Mouse (Mus musculus) kidney, embryonic 15.5 days (tissue): Measurements from ENCODE around the gene Nudt5. TPM values are rescaled to one million over a fixed set of nuclear protein-coding genes. Genes with fewer than 3 reads are reported as not detected.

ENCODE experiments used
- ATAC-seq: fragments of 200-750 bp; cut with Nextera tagmentation; replicated peaks from 2 replicates; pipeline ENCODE4 v1.8.0; 2017; ENCODE audit warnings: moderate TSS enrichment; ENCODE audit not compliant: low FRiP score
- H3K27ac ChIP-seq: fragments of 300-500 bp; sonication (generic); 2 replicates; pipeline ENCODE4 v1.5.1; 2015; ENCODE audit warnings: mild to moderate bottlenecking, inconsistent platforms
- H3K27me3 ChIP-seq: fragments of 300-500 bp; sonication (generic); 2 replicates; pipeline ENCODE4 v1.6.1; 2015; ENCODE audit warnings: inconsistent platforms
- H3K36me3 ChIP-seq: fragments of 300-500 bp; sonication (generic); 2 replicates; pipeline ENCODE4 v1.6.1; 2015; ENCODE audit warnings: inconsistent platforms
- H3K4me1 ChIP-seq: fragments of 300-500 bp; sonication (generic); 2 replicates; pipeline ENCODE4 v1.6.1; 2015; ENCODE audit warnings: inconsistent platforms
- H3K4me2 ChIP-seq: fragments of 300-500 bp; sonication (generic); 2 replicates; pipeline ENCODE4 v1.6.1; 2015; ENCODE audit warnings: moderate library complexity, mild to moderate bottlenecking, inconsistent platforms
- H3K4me3 ChIP-seq: fragments of 300-500 bp; sonication (generic); replicated peaks from 2 replicates; pipeline ENCODE4 v1.5.1; 2015; ENCODE audit warnings: mild to moderate bottlenecking, inconsistent platforms
- H3K9ac ChIP-seq: fragments of 300-500 bp; sonication (generic); 2 replicates; pipeline ENCODE4 v1.6.1; 2015; ENCODE audit warnings: mild to moderate bottlenecking, inconsistent platforms
- H3K9me3 ChIP-seq: fragments of 300-500 bp; sonication (generic); replicated peaks from 2 replicates; pipeline ENCODE4 v1.6.1; 2016; ENCODE audit warnings: inconsistent platforms
- WGBS: fragments of 180-500 bp; shearing (Covaris S2); methylation state at CpG from one replicate; pipeline ENCODE4 v1.1.7; 2015; ENCODE audit warnings: mixed read lengths; 5-methylcytosine and 5-hydroxymethylcytosine counted together
- polyA plus RNA-seq: library from polyadenylated mRNA; unstranded; fragments of >200 nt; fragmentation: Nextera tagmentation; extraction: Ambion mirVana; gene quantifications from 2 replicates; pipeline ENCODE4 v1.2.1, GENCODE M21; 2015

Nudt5 gene
- polyA plus RNA-seq, 1 experiment from 2014 or later: 77.5 TPM

DNA sequence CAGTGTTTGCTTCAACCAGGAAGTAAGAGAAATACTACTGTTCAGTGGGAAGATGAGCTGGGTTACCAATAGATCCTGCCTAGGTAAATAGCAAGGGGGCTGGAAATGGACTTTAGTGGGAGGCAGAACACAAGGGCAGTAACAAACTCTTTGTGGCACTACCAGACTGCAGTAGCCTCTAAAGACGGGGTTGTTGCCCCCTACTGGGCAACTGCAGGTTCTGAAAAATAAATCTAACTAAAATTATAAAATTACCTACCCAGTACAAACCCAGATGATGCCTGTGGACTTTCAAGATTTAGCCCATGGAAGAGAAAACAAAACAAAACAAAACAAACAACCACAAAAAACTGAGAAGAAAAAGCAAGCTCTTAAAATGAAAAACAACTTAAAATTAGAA, 20.6 kb upstream of the Nudt5 start:
- Histone ChIP-seq H3K9me3 (no peaks in the 10 kb centered on the region), H3K27me3 (no peaks in the 10 kb centered on the region), H3K4me3 (no peak overlapping the region), H3K4me1 (no peaks in the 10 kb centered on the region), H3K4me2 (no peak overlapping the region), H3K36me3 (peaks cover 65% of the 10 kb centered on the region), H3K9ac (no peak overlapping the region), H3K27ac (no peak overlapping the region)
- 47% methylated on average over 1 of the region's 1 CpGs for WGBS
- no peak for ATAC-seq

DNA sequence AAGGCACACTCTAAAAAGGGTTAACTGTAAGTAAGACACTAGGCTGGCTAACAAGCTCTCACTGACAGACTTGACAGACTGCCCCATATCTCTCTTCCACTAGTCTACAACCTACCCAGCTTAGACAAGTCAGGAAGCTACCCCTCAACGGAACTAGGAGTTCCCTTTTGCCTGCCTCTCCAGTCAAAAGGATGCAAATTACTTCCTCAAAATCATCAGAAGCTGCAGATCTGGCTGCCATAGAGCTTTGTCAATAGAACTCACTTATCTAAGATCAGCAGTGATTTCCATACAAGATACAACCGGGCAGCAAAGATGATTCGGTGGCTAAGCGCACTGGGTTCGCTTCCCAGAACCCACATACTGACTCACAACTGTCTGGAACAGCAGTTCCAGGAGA, 20.1 kb upstream of the Nudt5 start:
- WGBS: 82% methylated on average over 5 of the region's 5 CpGs
- peaks cover 63% of the 10 kb centered on the region for H3K36me3 ChIP-seq
- no peak overlapping the region for H3K4me3 ChIP-seq
- ATAC-seq: no peak
- no peaks in the 10 kb centered on the region for H3K4me1 ChIP-seq
- H3K27me3 ChIP-seq: no peaks in the 10 kb centered on the region
- H3K9me3 ChIP-seq: no peaks in the 10 kb centered on the region
- no peak overlapping the region for H3K9ac ChIP-seq
- H3K27ac ChIP-seq: no peak overlapping the region
- no peak overlapping the region for H3K4me2 ChIP-seq

DNA sequence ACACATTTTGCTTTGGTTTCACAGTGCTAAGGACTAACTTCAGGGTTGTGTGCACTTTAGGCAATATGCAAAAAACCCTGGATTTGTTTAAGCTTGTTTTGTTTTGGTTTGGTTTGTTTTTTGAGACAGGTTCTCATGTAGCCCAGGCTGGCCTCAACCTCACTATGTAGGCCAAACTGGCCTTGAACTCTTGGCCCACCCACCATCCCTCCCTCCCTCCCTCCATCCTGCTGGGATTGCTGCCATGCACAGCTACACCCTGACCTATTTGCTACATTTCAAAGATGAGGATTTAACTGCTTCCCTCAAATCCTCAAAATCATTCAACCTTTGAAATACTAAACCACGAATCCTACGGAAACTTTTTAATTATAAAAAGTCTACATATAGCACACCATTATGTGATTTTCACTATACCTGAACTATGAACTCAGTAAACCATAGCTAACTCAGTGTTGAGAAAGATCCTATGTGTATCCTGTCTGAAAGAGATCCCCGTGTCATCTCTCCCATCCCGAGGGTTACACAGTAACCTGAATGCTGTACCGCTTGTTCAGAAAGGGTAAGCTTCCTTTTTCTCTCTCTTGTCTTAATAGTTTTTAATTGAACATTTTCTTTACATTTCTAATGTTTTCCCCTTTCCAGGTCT, 19.4 kb upstream of the Nudt5 start:
- ATAC-seq: no peak
- Histone ChIP-seq H3K4me1 (no peaks in the 10 kb centered on the region), H3K27me3 (no peaks in the 10 kb centered on the region), H3K36me3 (peaks cover 63% of the 10 kb centered on the region), H3K9ac (no peak overlapping the region), H3K4me3 (no peak overlapping the region), H3K9me3 (no peaks in the 10 kb centered on the region), H3K4me2 (no peak overlapping the region), H3K27ac (no peak overlapping the region)
- WGBS: 90% methylated on average over 5 of the region's 5 CpGs

- Histone ChIP-seq H3K27ac (no peak overlapping the region), H3K4me3 (no peak overlapping the region), H3K4me1 (peaks cover 3% of the 10 kb centered on the region; the same call in 1 of the 2 replicates), H3K9me3 (no peaks in the 10 kb centered on the region), H3K27me3 (no peaks in the 10 kb centered on the region), H3K4me2 (no peak overlapping the region), H3K36me3 (peaks cover 61% of the 10 kb centered on the region), H3K9ac (no peak overlapping the region)
- WGBS: 94% methylated on average over 11 of the region's 11 CpGs
- ATAC-seq: no peak
These were observed 4.0 kb upstream of the Nudt5 start for GRCm38 (mm10) chr2:5840815-5841214.

DNA sequence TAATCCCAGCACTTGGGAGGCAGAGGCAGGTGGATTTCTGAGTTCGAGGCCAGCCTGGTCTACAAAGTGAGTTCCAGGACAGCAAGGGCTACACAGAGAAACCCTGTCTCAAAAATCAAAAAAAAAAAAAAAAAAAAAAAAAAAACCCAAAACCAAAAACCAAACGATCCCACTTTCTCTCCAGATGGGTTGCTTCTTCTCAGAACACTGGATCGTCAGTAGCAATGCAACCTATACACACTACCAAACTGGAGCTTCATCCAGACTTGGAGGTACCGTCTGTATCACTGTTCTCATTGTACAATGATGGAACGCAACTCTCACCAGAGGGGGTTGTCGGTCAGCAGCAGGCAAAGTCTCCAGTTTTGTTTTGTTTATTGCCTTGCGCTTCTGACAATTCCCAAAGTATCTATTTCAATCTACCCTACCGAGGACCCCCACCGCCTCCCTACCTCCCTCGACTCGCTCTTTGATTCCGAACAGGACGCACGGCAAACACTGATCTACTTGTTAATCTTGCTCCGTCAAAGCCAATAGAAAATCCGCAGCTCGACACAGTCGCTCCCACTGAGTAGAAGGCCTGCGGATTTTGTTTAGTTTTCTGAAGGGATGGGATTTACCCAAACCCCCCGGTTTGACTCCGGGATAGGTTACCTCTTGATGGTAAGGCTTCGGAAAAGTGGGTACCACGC, 492 bp upstream of the Nudt5 start:
- ATAC-seq: peak; percentile 28
- peak overlapping the region; percentile 84 for H3K9ac ChIP-seq
- H3K4me1 ChIP-seq: peaks cover 13% of the 10 kb centered on the region

DNA sequence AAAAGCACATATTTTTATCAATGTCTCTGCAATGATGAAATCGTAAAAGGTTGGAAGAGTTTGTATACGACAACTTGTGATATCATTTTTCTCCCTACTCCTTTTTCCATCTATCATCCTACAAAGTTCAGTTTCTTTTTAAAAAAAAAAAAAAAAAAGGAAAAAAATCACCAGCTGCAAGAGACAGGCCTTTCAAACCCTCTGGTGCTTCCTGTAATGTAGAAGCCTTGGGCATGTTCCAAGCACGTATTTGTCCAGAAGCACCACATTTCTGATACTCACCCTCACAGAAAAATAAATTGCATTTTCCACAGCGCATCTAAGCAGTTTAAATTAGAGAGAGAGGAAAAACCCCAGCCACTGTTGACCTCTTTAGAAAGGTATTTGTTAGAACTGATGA, 1.0 kb downstream of the Nudt5 start:
- H3K4me2 ChIP-seq: peak overlapping the region; percentile 64
- H3K27ac ChIP-seq: peak overlapping the region; percentile 96; the same call in 1 of the 2 replicates
- 17% methylated on average over 4 of the region's 4 CpGs for WGBS
- H3K27me3 ChIP-seq: no peaks in the 10 kb centered on the region
- ATAC-seq: no peak
- peak overlapping the region; percentile 84 for H3K4me3 ChIP-seq
- H3K9ac ChIP-seq: peak overlapping the region; percentile 84
- H3K9me3 ChIP-seq: no peaks in the 10 kb centered on the region
- peaks cover 29% of the 10 kb centered on the region for H3K36me3 ChIP-seq
- H3K4me1 ChIP-seq: peaks cover 13% of the 10 kb centered on the region

More for the DNA sequence above, 492 bp upstream of the Nudt5 start:
- Histone ChIP-seq H3K4me2 (peak overlapping the region; percentile 64), H3K27me3 (no peaks in the 10 kb centered on the region), H3K36me3 (peaks cover 41% of the 10 kb centered on the region), H3K4me3 (peak overlapping the region; percentile 84), H3K9me3 (no peaks in the 10 kb centered on the region), H3K27ac (peak overlapping the region; percentile 96)
- 3% methylated on average over 23 of the region's 23 CpGs for WGBS

DNA sequence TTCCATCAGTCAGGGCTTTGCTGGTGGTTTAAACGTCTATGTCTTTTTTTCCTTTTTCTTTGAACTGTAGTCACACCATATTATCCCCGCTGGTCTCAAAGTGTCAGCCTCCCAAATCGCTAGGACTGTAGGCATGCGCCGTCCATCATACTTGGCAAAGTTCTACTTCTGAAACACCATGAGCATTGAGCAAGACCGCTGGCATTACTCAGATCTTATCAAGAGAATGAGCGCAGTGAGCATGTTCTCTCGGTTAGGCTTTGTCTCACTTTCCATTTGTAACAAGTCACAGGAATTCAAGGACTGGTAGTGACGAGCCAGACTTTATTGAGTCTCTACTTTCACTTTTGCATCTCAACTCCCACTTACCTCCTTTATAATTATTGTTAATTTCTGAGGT, 6.3 kb downstream of the Nudt5 start:
- Histone ChIP-seq H3K4me1 (peaks cover 7% of the 10 kb centered on the region; the same call in 1 of the 2 replicates), H3K27ac (no peak overlapping the region), H3K4me2 (no peak overlapping the region), H3K36me3 (peaks cover 38% of the 10 kb centered on the region), H3K9me3 (no peaks in the 10 kb centered on the region), H3K27me3 (no peaks in the 10 kb centered on the region), H3K4me3 (no peak overlapping the region), H3K9ac (no peak overlapping the region)
- no peak for ATAC-seq
- 90% methylated on average over 9 of the region's 9 CpGs for WGBS

DNA sequence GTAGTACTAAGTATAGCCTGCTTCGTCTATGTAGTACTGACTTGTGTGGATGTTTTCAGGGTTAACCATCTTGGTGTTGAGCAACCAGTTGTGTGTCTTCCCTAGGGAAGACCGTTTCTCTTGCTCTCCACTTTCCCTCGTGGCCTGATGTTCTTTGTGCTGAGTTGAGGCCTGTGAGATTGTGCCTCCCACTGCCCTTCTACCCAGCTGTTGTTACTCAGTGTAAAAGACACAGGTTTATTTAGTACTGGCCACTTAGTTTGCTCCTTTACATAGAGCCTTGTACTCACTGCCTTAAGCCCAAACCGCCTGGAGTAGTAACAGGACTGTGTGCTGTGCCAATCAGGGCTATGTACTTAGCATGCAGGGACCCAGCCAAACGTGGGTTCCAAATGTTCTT, 7.0 kb downstream of the Nudt5 start:
- H3K27me3 ChIP-seq: no peaks in the 10 kb centered on the region
- peaks cover 42% of the 10 kb centered on the region for H3K36me3 ChIP-seq
- H3K9me3 ChIP-seq: no peaks in the 10 kb centered on the region
- no peak for ATAC-seq
- no peak overlapping the region for H3K4me2 ChIP-seq
- H3K9ac ChIP-seq: no peak overlapping the region
- WGBS: 84% methylated on average over 5 of the region's 5 CpGs
- no peaks in the 10 kb centered on the region for H3K4me1 ChIP-seq
- H3K27ac ChIP-seq: no peak overlapping the region
- H3K4me3 ChIP-seq: no peak overlapping the region

- Histone ChIP-seq H3K9me3 (no peaks in the 10 kb centered on the region), H3K36me3 (peaks cover 87% of the 10 kb centered on the region), H3K4me1 (no peaks in the 10 kb centered on the region), H3K27me3 (no peaks in the 10 kb centered on the region), H3K9ac (no peak within 1 kb of the TSS), H3K4me3 (no peak within 1 kb of the TSS), H3K27ac (no peak within 1 kb of the TSS), H3K4me2 (no peak within 1 kb of the TSS)
- 95% methylated on average over 3 of the region's 3 CpGs for WGBS
- ATAC-seq: no peak
These were observed 18.0 kb downstream of the Nudt5 start, which contains the start of gene Gm13199 for GRCm38 (mm10) chr2:5862834-5863233. TSS of gene Gm13199 (minus strand) at chr2:5862934.

GRCm38 (mm10) chr2:5867681-5868080, 22.9 kb downstream of the Nudt5 start:
- no peak overlapping the region for H3K4me3 ChIP-seq
- H3K27me3 ChIP-seq: no peaks in the 10 kb centered on the region
- H3K4me2 ChIP-seq: no peak overlapping the region
- H3K4me1 ChIP-seq: no peaks in the 10 kb centered on the region
- 89% methylated on average over 2 of the region's 2 CpGs for WGBS
- no peaks in the 10 kb centered on the region for H3K9me3 ChIP-seq
- no peak overlapping the region for H3K27ac ChIP-seq
- H3K9ac ChIP-seq: no peak overlapping the region
- peaks cover 83% of the 10 kb centered on the region for H3K36me3 ChIP-seq
- no peak for ATAC-seq

GRCm38 (mm10) chr2:5869746-5870145, 24.9 kb downstream of the Nudt5 start:
- H3K4me3 ChIP-seq: no peak overlapping the region
- no peaks in the 10 kb centered on the region for H3K27me3 ChIP-seq
- whole genome bisulfite sequencing: 90% methylated on average over 5 of the region's 5 CpGs
- H3K27ac ChIP-seq: no peak overlapping the region
- no peaks in the 10 kb centered on the region for H3K4me1 ChIP-seq
- no peaks in the 10 kb centered on the region for H3K9me3 ChIP-seq
- H3K36me3 ChIP-seq: peaks cover 83% of the 10 kb centered on the region
- H3K9ac ChIP-seq: no peak overlapping the region
- no peak for ATAC-seq
- no peak overlapping the region for H3K4me2 ChIP-seq

- H3K36me3 ChIP-seq: peaks cover 90% of the 10 kb centered on the region
These were observed 32.6 kb downstream of the Nudt5 start for GRCm38 (mm10) chr2:5877446-5877845.

More at GRCm38 (mm10) chr2:5877446-5877845, 32.6 kb downstream of the Nudt5 start:
- no peak overlapping the region for H3K9ac ChIP-seq
- H3K4me3 ChIP-seq: no peak overlapping the region
- no peak overlapping the region for H3K27ac ChIP-seq
- H3K4me1 ChIP-seq: no peaks in the 10 kb centered on the region
- 70% methylated on average over 3 of the region's 3 CpGs for WGBS
- no peak for ATAC-seq
- H3K4me2 ChIP-seq: no peak overlapping the region
- no peaks in the 10 kb centered on the region for H3K9me3 ChIP-seq
- H3K27me3 ChIP-seq: no peaks in the 10 kb centered on the region
